Mouse (Mus musculus) T-helper 2 cell (primary cell): Measurements from ENCODE around the gene Gm21876.
"Not testable (repeated sequence)": the region's sequence is repeated elsewhere in the genome, so short reads cannot be mapped to it uniquely, and the experiment has no call there.

Experiments
- in situ Hi-C: fragments of 300-600 bp; cut with MboI, MseI; formaldehyde crosslinking; loops from one replicate; pipeline ENCODE4 v1.15.1; 2025; ENCODE audit warnings: high pct_unique_total_duplicates

Gene Gm21876

DNA sequence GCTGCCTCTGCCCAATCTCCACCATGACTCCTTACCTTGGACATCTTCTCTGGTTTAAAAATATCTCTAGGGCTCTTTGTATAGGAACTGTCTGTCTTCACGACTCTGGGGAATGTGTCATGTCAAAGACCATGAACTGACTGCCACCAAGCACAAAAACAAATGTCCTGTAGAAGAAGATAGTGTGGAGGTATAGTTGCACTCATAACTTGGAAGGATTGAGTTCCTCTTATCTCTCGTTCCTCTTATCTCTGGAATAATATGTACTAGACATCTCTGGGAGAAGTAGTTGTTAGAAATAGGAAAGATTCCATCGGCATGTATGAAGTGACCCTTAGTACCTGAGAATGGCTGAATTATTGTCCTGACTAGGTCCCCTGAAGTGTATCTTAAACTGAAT is at the start of gene Gm21876:
TSS of gene Gm21876 (minus strand) at position 101 of the 400 bp plus-strand sequence.
- in situ Hi-C loops: no loop called here

DNA sequence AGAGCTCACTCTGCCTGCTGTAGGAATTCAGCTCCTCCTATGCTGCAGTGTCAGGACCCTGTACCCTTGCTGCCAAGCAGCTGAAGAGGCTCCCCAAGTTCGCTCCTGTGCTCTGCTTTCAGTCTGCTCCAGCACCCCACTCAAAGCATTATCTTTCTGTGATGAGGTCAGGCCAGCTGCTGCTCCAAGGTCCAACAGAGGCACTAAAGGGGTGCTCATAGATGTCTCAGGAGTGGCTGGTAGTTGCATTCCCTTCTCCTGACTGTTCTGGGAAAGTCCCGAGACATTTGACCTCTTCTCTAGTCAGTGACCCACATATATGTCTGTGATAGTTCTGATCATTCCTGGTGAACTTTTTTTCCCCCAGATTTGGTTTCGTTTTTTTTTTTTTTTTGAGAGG is 45.0 kb upstream of the Gm21876 start:
- in situ Hi-C loops: loop anchor here (10.0 kb wide), 1 partner anchor 906 kb away; no protein-coding TSS in a partner anchor

GRCm38 (mm10) chrX:21146675-21147074 is 28.8 kb downstream of the Gm21876 start:
- in situ Hi-C loops: not testable (repeated sequence)
